Mouse (Mus musculus) right cerebral cortex, postnatal 10 days (tissue): ENCODE data around the gene Gfra1.

Experiments
- DNase-seq, 2 experiments: peaks; one replicate each; pipeline ENCODE4 v3.0.0; 2021; ENCODE audit warnings: low spot score in 2 of 2

The Gfra1 gene

DNA sequence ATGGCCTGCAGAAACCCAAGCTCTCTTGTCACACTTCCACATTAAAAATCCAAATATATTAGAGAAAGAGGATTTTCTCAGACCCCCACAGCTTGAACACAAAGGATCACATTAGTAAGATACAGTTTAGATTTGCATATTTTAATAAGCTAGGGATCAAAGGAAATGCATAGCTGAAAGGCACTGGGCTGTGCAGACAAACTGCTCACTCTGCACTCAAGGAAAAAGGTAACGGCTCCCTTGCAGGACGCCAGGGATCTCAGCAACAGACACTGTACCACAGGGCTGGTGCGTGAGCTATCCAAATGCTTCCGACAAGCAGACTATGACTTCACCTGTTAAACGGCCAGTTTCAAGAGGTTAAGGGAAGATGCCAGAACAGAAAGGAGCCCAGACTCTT lies 127.7 kb downstream of the Gfra1 start:
- DNase-seq, result no peak

DNA sequence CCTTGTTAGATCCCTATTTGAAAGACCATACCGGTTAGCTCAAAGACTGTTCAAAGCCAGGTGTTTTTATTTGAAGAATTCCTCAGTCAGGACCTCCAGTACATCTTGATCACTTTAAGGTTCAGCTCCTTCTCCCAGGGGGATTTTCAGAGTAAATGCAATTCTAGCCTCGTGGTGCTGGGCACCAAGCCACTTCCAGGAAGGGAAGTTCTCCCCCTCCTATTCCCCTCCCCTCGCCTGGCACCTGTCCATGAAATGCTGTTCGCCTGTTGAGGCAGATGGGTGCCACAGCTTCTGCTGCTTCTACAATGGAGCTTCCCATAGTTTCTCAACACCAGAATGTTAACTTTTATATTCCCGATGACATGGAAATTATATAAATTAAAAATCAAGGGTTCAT lies 139.2 kb downstream of the Gfra1 start:
- peak; percentile 65 to 76 for DNase-seq

DNA sequence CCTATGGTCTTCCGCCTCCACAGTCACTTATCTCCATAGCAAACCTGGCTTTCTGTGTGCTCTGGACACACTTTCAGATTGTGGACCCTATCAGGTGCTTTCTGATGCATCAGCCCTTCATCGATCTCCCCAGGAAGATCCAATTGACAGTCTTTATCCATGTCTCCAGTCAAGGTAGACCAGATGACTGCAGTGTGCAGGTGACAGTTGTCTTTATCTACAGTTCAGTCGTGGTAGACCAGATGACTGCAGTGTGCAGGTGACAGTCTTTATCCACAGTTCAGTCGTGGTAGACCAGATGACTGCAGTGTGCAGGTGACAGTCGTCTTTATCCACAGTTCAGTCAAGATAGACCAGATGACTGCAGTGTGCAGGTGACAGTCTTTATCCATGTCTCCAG lies 140.0 kb downstream of the Gfra1 start:
- DNase-seq, result no peak

DNA sequence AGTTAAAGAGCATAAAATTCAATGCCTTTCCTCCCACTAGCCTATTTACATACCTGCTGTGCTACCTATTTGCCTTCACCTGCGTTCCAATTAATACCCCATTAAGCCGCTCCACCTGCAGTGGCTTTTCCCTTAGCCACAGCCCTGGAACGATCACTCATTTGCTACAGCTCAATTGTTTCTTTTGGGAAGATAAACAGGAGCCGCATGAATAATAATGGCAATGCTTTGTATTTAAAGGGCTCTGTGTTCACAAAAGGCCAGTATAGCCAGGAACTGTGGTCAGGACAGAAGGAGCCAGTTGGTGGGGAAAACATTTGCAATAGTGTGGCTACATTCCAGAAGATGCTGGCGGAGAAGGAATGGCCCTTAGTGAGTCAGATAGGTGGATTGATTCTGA lies 141.1 kb downstream of the Gfra1 start:
- DNase-seq, result no peak

DNA sequence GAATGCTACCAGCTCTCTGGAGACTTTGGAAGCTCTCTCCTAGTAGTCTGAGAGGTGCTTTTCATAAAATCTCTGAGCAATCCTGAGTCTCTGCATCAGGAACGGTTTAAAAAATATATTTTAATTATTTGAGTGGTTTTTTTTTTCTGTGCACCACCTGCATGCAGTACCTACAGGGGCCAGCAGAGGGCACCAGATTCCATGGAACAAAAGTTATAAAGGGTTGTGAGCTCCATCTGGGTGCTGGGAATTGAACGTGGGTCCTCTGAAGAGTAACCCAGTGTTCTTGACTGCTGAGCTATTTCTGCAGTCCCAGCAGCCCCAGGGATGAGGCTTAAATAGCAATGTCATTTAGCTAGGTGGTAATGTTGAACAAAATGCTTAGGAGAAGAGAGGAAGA lies 141.9 kb downstream of the Gfra1 start:
- no peak for DNase-seq

DNA sequence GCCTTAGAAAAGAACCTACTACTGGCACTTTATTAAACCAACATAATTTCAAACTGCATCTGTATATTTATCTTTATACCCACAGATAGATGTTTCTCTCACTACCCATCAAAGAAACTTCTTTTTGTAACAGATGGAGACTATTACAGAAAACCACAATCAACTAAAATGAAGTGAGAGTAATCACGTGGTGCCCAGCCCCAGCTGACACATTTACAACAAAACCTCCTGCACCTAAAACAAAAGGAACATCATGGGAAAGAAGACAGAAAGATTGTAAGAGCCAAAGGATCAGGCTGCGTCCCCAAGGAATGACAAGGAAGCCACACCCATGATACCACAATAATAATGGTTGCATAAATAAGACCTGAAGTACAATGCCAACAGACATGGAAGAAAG lies 143.2 kb downstream of the Gfra1 start:
- no peak for DNase-seq

DNA sequence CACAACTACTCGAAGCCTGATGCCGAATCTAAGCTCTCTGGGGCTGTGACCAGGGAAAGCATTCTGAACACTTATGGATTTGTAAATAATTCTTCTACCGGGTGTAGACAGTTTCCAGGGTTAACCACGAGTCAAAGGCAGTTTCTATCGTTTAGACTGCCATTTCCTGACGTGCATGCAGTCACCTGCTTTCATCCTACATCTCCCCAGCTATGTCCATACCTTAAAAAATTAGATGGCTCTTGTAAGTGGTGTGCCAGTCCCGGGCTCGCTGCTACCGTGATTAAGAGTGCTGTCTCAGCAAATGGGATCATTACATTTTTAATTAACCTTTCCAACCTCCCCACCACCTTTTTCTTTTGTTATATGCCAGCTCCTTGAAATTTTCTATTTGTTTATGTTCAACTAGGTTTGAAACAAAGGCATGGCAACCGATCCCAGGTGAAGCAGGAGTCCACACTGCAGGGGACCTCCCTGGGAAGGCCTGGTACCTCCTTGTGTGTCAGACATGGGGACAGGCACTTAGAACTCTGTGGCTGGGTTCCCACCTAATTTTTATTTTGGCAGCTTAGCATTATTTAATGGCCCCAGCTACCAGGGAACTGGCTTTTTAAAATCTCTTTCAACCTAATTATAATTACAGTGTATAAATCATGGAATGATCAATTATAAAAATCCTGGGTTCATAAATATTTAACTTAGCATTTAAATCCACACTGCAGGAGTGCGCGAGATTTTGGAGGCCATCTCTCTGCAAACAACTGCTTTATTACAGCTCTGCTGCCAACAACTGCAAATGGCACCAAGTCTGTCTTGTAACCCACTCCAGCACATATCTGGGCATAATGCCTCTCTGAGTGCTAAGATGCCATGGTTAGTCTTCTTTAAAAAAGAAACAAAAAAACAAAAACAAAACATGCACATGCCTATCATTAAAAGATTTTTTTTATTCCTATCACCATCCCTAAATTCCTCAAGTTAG lies 145.1 kb downstream of the Gfra1 start:
- no peak for DNase-seq

DNA sequence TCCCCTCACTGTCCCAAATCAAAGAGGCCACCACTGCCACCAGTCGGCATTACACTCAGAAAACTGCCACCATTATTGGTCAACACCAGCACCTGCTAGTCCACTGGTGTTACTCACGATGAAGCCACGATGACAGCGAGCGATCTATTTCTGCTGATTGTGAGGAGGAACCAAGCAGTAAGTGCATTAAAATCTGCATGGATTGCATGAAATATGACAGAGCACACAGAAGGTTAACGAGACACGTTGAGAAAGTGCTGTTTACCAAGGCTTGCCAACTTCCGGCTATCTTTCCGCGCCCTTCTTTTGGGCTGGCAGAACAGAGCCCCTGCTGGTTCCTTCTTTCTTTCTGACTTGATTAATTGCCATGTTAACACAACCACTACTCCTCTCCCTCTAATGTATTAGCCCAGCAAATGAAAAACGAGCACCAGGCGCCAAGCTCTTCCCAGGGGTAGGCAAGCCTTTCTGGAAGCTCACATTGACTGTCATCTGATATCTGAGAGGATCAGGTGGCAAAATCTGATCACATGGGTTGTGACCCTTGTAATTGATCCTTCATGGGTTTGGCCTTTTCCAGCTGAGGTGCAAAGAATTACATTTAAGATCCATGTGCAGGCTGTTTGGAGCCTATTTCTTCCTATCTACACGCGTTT lies 146.0 kb downstream of the Gfra1 start:
- no peak for DNase-seq

DNA sequence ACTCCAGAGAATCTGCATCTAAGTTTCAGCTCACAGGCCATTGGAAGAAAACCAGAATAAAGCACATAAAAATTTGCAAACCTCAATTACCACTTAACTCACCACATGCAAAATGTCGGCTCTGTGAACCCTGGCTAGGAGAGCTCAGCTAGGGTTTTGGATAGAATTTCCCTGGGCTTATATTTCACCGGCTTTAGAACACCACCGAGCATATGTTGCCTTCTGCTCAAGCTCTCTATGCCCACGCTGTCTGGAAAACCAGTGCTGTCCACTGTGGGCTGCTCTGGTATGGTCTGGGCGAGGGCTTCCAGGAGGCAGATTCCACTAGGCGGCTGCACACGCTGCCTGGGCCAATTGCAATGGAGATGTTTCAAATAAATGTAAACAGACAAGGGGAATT lies 154.6 kb downstream of the Gfra1 start:
- DNase-seq, result no peak

DNA sequence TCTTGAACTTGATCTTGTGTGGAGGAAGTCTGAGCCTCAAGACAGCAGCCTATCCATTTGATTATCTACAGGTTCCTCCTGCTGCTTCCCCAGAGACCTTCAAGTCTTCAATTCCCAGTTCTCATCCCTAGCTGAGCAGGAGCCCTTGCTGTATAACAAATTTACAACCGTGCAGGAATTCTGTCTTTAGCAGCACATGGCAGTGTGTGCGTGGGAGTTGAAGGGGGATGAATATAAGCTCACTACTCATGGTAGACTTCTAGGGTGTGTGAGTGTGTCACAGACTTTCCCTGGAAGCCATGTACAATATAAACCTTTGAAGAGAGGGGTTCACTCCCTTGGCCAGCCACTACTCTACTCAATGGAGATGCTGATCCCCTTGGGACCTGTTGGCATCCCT lies 157.8 kb downstream of the Gfra1 start:
- no peak for DNase-seq

DNA sequence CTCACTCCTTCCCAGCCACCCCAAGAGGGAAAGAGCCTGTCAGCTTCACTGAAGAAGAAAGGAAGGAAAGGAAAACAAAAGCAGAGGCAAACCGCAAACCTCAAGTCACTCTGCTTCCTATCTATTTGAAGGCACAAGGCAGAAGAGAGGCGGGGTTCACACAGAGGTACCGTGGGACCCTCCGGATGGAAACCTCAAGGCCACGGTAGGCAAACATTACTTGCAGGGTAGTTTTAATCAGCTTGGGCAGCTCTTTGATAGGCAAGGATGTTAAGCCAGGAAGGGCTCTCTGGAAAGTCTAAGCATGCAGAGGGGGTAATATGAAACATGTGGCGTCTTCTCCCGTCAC lies 158.9 kb downstream of the Gfra1 start:
- no peak for DNase-seq

DNA sequence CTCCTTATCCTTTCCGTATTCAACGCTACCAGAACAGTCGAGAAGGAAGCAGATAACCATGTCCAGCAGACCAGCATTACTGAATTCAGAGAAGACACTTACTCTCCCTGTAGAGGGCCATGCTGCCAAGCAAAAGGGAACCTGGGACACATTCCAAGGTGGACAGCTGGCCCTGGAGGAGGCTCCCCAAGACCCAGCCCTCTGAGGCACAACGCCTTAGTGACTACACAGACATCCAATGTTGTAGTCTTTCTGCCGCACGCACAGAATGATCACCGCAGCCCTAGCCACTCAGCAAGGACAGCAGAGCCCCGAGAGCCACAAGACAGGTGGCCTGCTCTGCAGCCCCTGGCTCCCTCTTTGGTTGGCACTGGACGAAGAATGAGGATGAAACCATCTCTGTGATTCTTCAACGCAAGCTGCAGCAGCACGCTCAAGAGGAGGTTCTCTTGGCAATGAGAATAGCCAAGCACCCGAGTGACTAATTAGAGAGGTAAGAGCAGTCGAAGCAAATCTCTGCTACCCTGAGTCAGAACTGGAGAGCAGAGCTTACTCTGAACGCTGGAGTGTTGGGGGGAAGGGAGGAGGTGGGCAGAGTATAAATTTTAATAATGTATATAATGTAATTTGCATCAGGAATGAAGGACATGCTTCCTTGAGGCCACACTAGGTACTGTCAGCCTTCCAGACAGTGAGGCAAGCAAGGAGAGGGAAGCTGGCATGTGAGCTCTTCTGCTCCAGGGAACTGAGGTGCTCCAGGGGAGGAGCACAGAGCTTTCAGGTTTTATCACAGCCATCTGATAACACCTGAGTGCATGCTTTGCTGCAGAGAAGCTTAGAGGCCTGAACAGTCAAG lies 159.5 kb downstream of the Gfra1 start:
- peak; percentile 37 to 50 for DNase-seq

DNA sequence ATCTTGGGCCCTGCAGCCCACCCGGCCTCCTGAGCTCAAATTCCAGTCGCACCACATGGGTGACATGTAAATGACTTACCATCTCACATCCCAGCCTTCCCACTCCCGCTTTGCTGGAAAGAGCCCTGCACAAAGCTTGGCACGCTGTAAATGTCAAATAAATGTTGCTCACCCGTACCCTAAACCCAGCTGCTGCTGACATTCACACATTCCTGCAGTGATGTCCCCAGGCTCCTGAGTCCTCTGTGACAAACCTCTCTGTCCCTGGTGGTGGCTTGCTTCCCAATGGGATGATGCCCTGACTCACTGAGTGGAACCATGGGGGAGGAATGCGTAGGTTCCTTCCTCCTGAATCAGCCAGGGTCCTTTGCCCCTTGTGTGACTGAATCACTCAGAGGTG lies 167.6 kb downstream of the Gfra1 start:
- DNase-seq, result no peak

DNA sequence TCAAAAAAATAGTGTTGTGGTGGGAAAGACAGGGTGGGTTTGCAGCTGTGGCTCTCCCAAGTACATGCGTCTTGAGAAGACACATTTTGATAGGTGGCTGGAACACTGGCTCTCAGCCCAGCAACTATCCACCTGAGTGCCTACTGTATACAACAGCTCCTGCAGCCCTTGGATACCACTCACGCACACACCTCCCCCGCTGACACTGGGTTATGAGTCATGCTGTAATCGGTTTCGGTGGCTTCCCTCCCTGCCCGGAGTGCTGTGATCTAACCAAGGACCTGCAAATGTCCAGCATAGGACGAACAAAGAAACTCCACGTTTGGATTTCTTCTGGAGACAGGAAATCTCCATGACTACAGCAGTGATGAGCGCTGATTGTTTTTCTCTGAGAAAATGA lies 180.4 kb downstream of the Gfra1 start:
- no peak for DNase-seq

DNA sequence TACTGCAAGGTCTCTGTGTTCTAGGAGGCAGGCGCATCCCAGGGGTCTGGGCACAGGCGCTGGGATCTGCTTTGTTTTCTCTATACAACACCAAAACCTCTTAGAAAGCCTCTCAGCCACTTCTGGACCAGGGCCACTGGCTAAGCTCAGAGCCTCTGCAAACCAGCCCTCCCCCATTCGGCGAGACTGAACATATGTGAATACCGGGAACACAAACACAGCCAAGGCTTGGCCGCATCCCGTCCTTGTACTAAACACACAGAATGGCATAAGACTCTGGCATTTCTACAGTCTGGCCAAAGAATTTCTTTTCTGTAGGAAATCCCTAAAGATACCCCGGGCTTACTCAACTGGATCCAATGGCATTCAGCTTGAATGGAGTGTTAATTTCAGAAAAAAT lies 183.9 kb downstream of the Gfra1 start:
- peak; percentile 52 to 56 for DNase-seq

DNA sequence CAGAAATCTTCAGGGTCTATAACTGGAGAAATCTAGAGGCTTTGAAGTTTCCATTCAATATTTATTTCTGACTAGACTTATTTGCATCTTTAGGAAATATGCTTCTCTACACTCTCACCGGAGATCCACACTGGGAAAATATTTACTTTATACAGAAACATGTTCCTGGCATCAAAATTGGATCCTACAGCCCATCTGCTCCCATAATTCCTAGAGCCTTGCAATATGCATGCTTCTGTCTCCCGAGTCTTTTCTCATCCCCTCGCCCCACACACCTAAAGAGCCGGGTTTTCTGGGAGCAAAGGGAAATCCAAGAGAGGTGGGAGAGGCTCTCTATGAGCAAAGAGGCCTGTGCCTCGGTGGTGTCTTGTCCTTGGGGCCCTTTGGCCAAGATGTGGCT lies 184.9 kb downstream of the Gfra1 start:
- DNase-seq, result peak; percentile 32 to 53

DNA sequence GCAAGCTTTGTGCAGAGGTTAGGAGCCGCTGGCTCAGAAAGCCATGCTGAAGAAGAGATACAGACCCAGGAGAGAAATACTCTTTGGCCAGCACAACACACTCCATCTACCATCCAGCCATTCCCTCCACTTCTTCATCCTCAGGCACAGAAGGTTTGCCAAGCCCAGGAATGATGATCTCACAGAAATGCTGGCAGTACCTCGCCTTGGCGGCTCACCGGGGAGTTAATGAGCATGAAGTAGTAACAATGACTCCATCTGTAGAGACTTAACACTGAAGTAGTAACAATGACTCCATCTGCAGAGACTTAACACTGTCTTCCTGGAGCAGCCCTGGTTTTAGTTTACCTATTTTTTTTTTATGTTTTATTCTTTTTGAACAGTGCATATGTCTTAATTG lies 187.2 kb downstream of the Gfra1 start:
- DNase-seq, result no peak

DNA sequence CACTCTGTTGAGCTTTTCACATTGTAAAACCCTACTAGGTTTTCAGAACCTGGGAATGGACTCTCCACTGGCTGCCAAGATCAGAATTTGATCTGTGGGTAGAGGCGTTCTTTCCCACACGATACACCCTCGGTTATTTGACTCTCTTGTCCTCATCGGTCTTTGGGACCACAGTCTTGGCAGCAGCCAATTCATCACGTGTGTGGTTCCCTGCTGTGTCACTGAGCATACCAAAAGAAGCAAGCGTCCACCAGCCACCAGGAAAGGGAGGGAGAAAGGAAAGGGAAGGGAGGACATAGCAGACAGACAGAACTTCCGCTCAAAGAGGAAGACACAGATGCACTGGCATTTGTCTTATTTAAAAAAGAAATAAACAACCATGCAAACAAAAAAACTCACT lies 189.1 kb downstream of the Gfra1 start:
- DNase-seq, result no peak

DNA sequence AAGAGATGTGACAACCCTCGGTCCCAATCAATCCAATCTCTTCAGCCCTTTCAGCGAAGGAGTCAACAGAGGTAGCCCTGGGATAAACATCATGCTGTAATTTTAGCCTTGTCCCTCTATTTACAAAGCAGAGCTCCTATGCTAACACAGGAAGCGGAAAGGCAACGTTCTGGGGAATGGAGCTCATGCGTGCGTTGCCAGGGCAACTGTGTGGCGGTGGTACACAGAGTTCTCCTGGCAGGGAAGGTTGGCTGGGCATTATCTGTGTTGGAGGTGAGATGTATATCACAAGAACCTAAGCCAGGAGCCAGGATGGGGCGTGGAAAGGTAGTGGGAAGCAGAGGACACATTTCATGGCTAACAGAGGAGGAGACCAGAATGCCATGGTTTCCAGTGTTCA lies 194.8 kb downstream of the Gfra1 start:
- peak; percentile 60 to 63 for DNase-seq

DNA sequence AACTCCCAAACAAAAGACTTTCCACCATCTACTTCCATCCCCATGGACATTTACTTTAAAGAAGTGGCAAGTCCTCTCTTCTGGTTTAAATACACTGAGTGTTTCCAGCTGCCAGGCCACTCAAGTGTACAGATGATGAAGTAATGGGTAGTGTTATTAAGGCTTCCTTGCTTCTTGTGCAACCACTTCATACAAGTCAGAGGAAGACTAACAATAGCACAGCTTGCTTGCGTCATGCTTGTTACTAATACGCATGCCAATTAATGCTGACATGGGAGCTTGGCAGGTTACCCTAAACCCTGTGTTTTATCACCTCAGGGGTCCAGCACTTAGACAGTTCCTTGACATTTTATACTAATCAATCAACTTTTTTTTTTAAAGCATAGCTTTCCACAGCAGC lies 196.5 kb downstream of the Gfra1 start:
- DNase-seq, result no peak

DNA sequence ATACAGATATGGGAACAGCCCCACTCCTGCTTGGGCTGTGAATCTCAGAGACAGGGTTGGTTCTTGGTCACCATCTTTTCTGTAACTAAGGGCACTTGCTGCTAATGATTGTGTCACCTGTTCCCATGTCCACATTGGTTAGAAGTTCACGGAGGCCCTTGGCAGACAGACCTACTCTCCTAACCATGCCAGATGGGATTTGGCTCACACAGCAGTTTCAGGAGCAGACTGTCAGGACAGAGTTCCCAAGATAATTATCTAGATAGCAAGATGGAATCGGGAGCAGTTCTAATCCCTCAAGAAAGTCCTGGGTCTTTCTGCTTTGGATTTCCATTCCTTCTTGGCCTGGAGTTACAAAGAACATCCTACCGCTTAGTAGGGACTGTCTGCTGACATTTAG lies 199.2 kb downstream of the Gfra1 start:
- no peak for DNase-seq

DNA sequence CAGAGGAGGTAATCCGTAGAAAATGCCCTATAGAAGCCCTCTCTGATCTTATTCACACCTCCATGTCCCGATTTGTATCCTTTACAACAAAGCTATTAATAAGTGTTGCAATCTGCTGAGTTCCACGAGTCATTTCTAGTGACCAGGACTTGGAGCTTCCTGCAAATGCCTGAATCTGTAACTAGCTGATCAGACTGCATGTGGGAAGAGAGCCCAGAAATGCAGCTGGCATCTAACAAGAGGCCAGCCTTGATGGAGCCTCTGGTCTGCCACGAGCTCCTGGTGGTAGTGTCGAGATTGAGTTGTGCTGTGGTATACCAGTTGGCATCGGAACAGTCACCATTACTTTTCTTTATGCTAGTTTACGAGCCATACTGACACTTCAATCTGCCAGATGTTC lies 200.3 kb downstream of the Gfra1 start:
- peak; percentile 48 to 55 for DNase-seq
